Mouse (Mus musculus): ENCODE data around the gene Rnase2b. TPM values are rescaled to one million over a fixed set of nuclear protein-coding genes. Genes with fewer than 3 reads are reported as not detected.

The Rnase2b gene
- polyA plus RNA-seq, 1 experiment: not detected

GRCm38 (mm10) chr14:51143287-51143686 lies 18.8 kb upstream of the Rnase2b start:
- Histone ChIP-seq H3K36me3 (ENCODE audit: control insufficient read depth, insufficient read depth, low read length) (no peaks in the 10 kb centered on the region), H3K27me3 (ENCODE audit: control insufficient read depth, insufficient read depth, low read length) (no peaks in the 10 kb centered on the region), H3K4me1 (ENCODE audit: control insufficient read depth, insufficient read depth, insufficient read length) (no peaks in the 10 kb centered on the region), H3K27ac (ENCODE audit: insufficient read depth, low read length) (no peak overlapping the region), H3K4me3 (ENCODE audit: extremely low read depth, insufficient read depth, insufficient read length) (no peak overlapping the region)
- TF ChIP-seq CTCF (IDR thresholded peaks at IDR 0.05; ENCODE audit: extremely low read depth, insufficient read depth, insufficient read length, insufficient replicate concordance): no peak
- no peak for TF ChIP-seq POLR2A (IDR thresholded peaks at IDR 0.05; ENCODE audit: low read depth, low read length)
- 76% methylated on average over 4 of the region's 4 CpGs for WGBS
- no peak for DNase-seq (ENCODE audit: low read depth in 1 of 2, low spot score in 2 of 2)

- no peaks in the 10 kb centered on the region for H3K27me3 ChIP-seq (ENCODE audit: control insufficient read depth, insufficient read depth, low read length)
- 39% methylated on average over 2 of the region's 2 CpGs for WGBS
- H3K36me3 ChIP-seq (ENCODE audit: control insufficient read depth, insufficient read depth, low read length): no peaks in the 10 kb centered on the region
- no peak for TF ChIP-seq POLR2A (IDR thresholded peaks at IDR 0.05; ENCODE audit: low read depth, low read length)
- TF ChIP-seq CTCF (IDR thresholded peaks at IDR 0.05; ENCODE audit: extremely low read depth, insufficient read depth, insufficient read length, insufficient replicate concordance): no peak
- no peaks in the 10 kb centered on the region for H3K4me1 ChIP-seq (ENCODE audit: control insufficient read depth, insufficient read depth, insufficient read length)
- H3K27ac ChIP-seq (ENCODE audit: insufficient read depth, low read length): no peak overlapping the region
- no peak overlapping the region for H3K4me3 ChIP-seq (ENCODE audit: extremely low read depth, insufficient read depth, insufficient read length)
- DNase-seq (ENCODE audit: low read depth in 1 of 2, low spot score in 2 of 2): no peak
Observed at GRCm38 (mm10) chr14:51143937-51144336, 18.1 kb upstream of the Rnase2b start.

DNA sequence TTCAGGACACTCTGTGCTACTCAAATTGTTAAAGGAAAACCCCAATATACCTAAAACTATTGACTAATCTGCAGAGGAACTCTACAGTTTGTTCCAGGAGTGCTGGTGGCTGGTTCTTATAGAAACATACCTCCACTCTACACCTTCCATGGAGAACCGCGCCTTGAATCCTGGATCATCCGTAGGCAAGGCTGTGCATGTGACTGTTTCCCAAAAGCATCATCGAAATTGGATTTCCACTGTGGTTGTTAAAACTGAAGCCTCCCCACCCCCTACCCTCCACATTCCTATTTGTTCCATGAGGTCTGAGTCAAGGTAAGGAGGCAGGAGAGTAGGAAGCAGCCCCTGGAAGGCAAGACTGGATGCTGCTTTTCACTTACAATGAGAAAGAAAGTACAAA lies 17.6 kb upstream of the Rnase2b start:
- Histone ChIP-seq H3K4me3 (ENCODE audit: extremely low read depth, insufficient read depth, insufficient read length) (no peak overlapping the region), H3K27ac (ENCODE audit: insufficient read depth, low read length) (no peak overlapping the region), H3K36me3 (ENCODE audit: control insufficient read depth, insufficient read depth, low read length) (no peaks in the 10 kb centered on the region), H3K27me3 (ENCODE audit: control insufficient read depth, insufficient read depth, low read length) (no peaks in the 10 kb centered on the region), H3K4me1 (ENCODE audit: control insufficient read depth, insufficient read depth, insufficient read length) (no peaks in the 10 kb centered on the region)
- 95% methylated on average over 4 of the region's 4 CpGs for WGBS
- TF ChIP-seq POLR2A (IDR thresholded peaks at IDR 0.05; ENCODE audit: low read depth, low read length): no peak
- no peak for TF ChIP-seq CTCF (IDR thresholded peaks at IDR 0.05; ENCODE audit: extremely low read depth, insufficient read depth, insufficient read length, insufficient replicate concordance)
- no peak for DNase-seq (ENCODE audit: low read depth in 1 of 2, low spot score in 2 of 2)

GRCm38 (mm10) chr14:51145521-51145920 lies 16.5 kb upstream of the Rnase2b start:
- no peaks in the 10 kb centered on the region for H3K36me3 ChIP-seq (ENCODE audit: control insufficient read depth, insufficient read depth, low read length)
- 86% methylated on average over 6 of the region's 6 CpGs for WGBS
- TF ChIP-seq POLR2A (IDR thresholded peaks at IDR 0.05; ENCODE audit: low read depth, low read length) (no peak), CTCF (IDR thresholded peaks at IDR 0.05; ENCODE audit: extremely low read depth, insufficient read depth, insufficient read length, insufficient replicate concordance) (no peak)
- no peak overlapping the region for H3K4me3 ChIP-seq (ENCODE audit: extremely low read depth, insufficient read depth, insufficient read length)
- DNase-seq (ENCODE audit: low read depth in 1 of 2, low spot score in 2 of 2): no peak
- no peaks in the 10 kb centered on the region for H3K27me3 ChIP-seq (ENCODE audit: control insufficient read depth, insufficient read depth, low read length)
- no peaks in the 10 kb centered on the region for H3K4me1 ChIP-seq (ENCODE audit: control insufficient read depth, insufficient read depth, insufficient read length)
- no peak overlapping the region for H3K27ac ChIP-seq (ENCODE audit: insufficient read depth, low read length)

- H3K27me3 ChIP-seq (ENCODE audit: control insufficient read depth, insufficient read depth, low read length): no peaks in the 10 kb centered on the region
- H3K36me3 ChIP-seq (ENCODE audit: control insufficient read depth, insufficient read depth, low read length): no peaks in the 10 kb centered on the region
- H3K27ac ChIP-seq (ENCODE audit: insufficient read depth, low read length): no peak within 1 kb of the TSS
- 77% methylated on average over 2 of the region's 2 CpGs for WGBS
- no peak within 1 kb of the TSS for H3K4me3 ChIP-seq (ENCODE audit: extremely low read depth, insufficient read depth, insufficient read length)
- no peak for DNase-seq (ENCODE audit: low read depth in 1 of 2, low spot score in 2 of 2)
- TF ChIP-seq CTCF (IDR thresholded peaks at IDR 0.05; ENCODE audit: extremely low read depth, insufficient read depth, insufficient read length, insufficient replicate concordance) (no peak), POLR2A (IDR thresholded peaks at IDR 0.05; ENCODE audit: low read depth, low read length) (no peak)
- H3K4me1 ChIP-seq (ENCODE audit: control insufficient read depth, insufficient read depth, insufficient read length): no peaks in the 10 kb centered on the region
Observed at GRCm38 (mm10) chr14:51146685-51147084, 15.4 kb upstream of the Rnase2b start, which contains the start of gene Rnase1. Gene Rnase1 (minus strand): TSS chr14:51146785.

DNA sequence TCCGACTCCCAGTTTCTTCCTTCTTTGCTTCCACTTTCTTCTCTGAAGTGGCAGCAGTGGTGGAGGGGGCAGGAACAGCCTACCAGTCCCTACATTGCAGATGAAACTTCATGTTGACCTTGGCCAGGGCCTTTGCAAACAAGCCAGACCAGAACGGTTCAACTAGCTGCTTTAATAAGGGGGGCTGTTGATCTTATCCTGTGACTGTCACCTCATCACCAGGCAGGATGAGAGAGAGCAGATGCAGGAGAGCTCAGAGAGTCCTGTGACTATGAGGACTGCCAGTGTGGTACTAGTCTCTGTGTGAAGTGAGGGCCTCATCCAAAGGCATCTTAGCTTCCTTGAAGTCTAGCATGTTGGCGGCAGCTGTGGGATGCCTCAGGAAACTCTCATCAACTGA lies 14.1 kb upstream of the Rnase2b start:
- no peaks in the 10 kb centered on the region for H3K36me3 ChIP-seq (ENCODE audit: control insufficient read depth, insufficient read depth, low read length)
- no peak overlapping the region; the same call in 1 of the 2 replicates for H3K4me3 ChIP-seq (ENCODE audit: extremely low read depth, insufficient read depth, insufficient read length)
- TF ChIP-seq POLR2A (IDR thresholded peaks at IDR 0.05; ENCODE audit: low read depth, low read length) (no peak), CTCF (IDR thresholded peaks at IDR 0.05; ENCODE audit: extremely low read depth, insufficient read depth, insufficient read length, insufficient replicate concordance) (no peak)
- H3K4me1 ChIP-seq (ENCODE audit: control insufficient read depth, insufficient read depth, insufficient read length): no peaks in the 10 kb centered on the region
- WGBS: 90% methylated on average over 3 of the region's 3 CpGs
- no peak overlapping the region for H3K27ac ChIP-seq (ENCODE audit: insufficient read depth, low read length)
- H3K27me3 ChIP-seq (ENCODE audit: control insufficient read depth, insufficient read depth, low read length): no peaks in the 10 kb centered on the region
- DNase-seq (ENCODE audit: low read depth in 1 of 2, low spot score in 2 of 2): no peak

GRCm38 (mm10) chr14:51149164-51149563 lies 12.9 kb upstream of the Rnase2b start:
- H3K27ac ChIP-seq (ENCODE audit: insufficient read depth, low read length): no peak overlapping the region
- no peaks in the 10 kb centered on the region for H3K27me3 ChIP-seq (ENCODE audit: control insufficient read depth, insufficient read depth, low read length)
- no peak overlapping the region for H3K4me3 ChIP-seq (ENCODE audit: extremely low read depth, insufficient read depth, insufficient read length)
- no peaks in the 10 kb centered on the region for H3K36me3 ChIP-seq (ENCODE audit: control insufficient read depth, insufficient read depth, low read length)
- TF ChIP-seq CTCF (IDR thresholded peaks at IDR 0.05; ENCODE audit: extremely low read depth, insufficient read depth, insufficient read length, insufficient replicate concordance): no peak
- no peak for TF ChIP-seq POLR2A (IDR thresholded peaks at IDR 0.05; ENCODE audit: low read depth, low read length)
- no peak for DNase-seq (ENCODE audit: low read depth in 1 of 2, low spot score in 2 of 2)
- WGBS: 83% methylated on average over 5 of the region's 5 CpGs
- no peaks in the 10 kb centered on the region for H3K4me1 ChIP-seq (ENCODE audit: control insufficient read depth, insufficient read depth, insufficient read length)
